Mouse (Mus musculus): ENCODE results near the gene Ipo11. TPM values are rescaled to one million over a fixed set of nuclear protein-coding genes. Genes with fewer than 3 reads are reported as not detected.
A peak's percentile ranks its signal among the peaks of the same experiment; 100 is the strongest.

Ipo11 gene
- total and polyA plus RNA-seq, 2 experiments from 2014 or later: 30.2 to 47.0 TPM

DNA sequence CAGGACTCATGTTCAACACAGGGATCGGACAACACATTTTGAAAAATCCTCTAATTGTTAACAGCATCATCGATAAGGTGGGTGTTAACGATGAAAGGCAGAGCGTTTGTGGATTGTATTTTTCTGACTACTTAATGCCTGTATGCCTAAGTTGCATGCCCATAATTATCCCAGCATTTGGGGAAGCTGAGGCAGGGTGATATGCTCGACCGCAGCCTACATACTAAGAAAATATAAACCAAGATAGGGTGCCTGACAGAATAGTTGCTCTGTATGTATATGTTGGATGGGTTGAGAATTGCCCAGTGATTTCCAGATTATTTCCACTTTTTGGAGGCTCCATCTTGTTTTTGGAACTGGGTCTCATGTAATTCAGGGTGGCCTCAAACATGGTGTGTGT is 10.8 kb upstream of the Ipo11 start:
- H3K27ac ChIP-seq (ENCODE audit: low read depth, low read length): peak overlapping the region; percentile 69

DNA sequence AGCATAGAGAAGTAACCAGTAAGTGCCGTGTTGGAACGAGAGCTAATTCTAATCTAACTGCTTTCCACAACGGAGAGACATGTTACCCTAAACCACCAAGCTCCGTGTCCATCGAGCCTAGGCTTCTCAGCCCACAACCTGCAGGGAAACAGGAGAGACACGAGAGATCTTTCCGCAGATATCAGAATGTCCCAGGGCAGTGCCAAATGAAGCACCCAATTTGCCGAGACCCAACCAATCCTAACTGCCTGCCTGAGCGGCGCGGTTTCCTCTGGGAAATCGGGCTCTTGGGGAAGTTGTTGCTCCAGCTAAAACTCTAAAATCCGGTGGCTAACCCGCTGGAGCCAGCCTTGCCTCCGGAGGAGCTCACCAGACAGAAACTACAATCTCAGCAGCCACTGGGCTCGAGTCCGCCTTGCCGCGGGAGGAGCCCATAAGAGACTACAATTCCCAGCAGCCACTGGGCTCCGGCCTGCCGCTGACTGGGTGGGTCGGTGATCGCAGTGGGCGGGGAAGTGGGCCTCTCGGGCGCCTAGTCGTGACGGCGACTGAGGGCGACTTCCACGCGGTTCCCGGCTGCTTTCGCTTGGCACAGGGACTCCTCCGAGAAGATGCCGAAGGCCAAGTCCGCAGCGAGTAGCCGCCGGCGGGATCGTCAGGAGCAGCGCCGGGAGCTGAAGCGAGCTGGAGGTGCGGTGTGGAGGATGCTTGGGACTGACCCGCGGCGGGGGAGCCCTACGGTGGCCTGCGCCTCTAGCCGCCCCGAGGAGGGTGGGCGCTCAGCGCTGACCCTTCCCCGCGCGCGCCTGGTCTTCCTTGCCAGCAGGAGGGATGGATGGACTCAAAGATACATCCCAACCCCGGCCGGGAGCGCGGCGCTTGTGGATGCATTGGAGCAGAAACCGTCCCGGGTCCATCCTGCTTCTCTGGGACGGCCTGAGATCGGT is 10.1 kb upstream of the Ipo11 start, which contains the start of gene Dimt1:
Dimt1 (plus strand) TSS at position 534 of the 947 bp plus-strand sequence.
- H3K9me3 ChIP-seq (ENCODE audit: low read length): no peaks in the 10 kb centered on the region
- DNase-seq (ENCODE audit: low spot score): peak; percentile 97

More for the DNA sequence above, 10.8 kb upstream of the Ipo11 start:
- Histone ChIP-seq H3K9me3 (ENCODE audit: low read length) (no peaks in the 10 kb centered on the region), H3K9ac (replicated peaks; ENCODE audit: low read length, poor library complexity, severe bottlenecking) (peak overlapping the region; percentile 90), H3K36me3 (ENCODE audit: insufficient read depth, low read length) (peaks cover 17% of the 10 kb centered on the region; the same call in 1 of the 2 replicates), H3K4me1 (ENCODE audit: insufficient read depth, low read length) (peaks cover 6% of the 10 kb centered on the region; the same call in 1 of the 2 replicates), H3K4me3 (ENCODE audit: low read depth, low read length) (peak overlapping the region; percentile 92), H3K27me3 (ENCODE audit: insufficient read depth, low read length) (no peaks in the 10 kb centered on the region), H3K4me2 (ENCODE audit: low read depth, low read length, poor library complexity, severe bottlenecking) (peak overlapping the region; percentile 68)
- ATAC-seq (ENCODE audit: low FRiP score): peak; percentile 2; the same call in 1 of the 2 replicates
- WGBS: 4% methylated on average over 6 of the region's 6 CpGs
- no peak for TF ChIP-seq CTCF (IDR thresholded peaks at IDR 0.05)
- DNase-seq (ENCODE audit: low spot score): no peak

DNA sequence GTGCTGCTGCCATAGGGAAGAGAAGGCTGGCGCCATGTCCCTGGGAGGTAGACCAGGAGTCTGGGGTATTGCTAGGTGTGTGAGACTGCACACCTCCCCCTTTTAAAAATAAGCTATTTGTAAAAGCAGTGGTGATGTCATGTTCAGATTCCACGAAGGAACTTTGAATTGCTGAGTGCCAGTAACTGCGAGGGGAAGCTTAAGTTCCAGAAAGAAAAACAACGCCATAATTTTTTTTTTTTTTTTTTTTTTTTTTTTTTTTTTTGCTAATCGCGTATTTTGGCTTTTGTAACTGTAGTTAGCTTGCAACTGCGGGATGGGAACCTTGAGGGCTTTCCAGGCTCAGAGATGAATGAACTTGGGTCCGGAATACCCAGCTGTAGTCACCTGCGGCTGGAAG is 8.8 kb upstream of the Ipo11 start:
- Histone ChIP-seq H3K9ac (replicated peaks; ENCODE audit: low read length, poor library complexity, severe bottlenecking) (no peak overlapping the region), H3K4me3 (ENCODE audit: low read depth, low read length) (no peak overlapping the region), H3K4me2 (ENCODE audit: low read depth, low read length, poor library complexity, severe bottlenecking) (no peak overlapping the region), H3K36me3 (ENCODE audit: insufficient read depth, low read length) (peaks cover 7% of the 10 kb centered on the region; the same call in 1 of the 2 replicates), H3K27ac (ENCODE audit: low read depth, low read length) (no peak overlapping the region), H3K27me3 (ENCODE audit: insufficient read depth, low read length) (no peaks in the 10 kb centered on the region), H3K4me1 (ENCODE audit: insufficient read depth, low read length) (peaks cover 6% of the 10 kb centered on the region; the same call in 1 of the 2 replicates), H3K9me3 (ENCODE audit: low read length) (no peaks in the 10 kb centered on the region)
- WGBS: 87% methylated on average over 9 of the region's 9 CpGs
- no peak for TF ChIP-seq CTCF (IDR thresholded peaks at IDR 0.05)
- DNase-seq (ENCODE audit: low spot score): no peak
- ATAC-seq (ENCODE audit: low FRiP score): no peak

More for the DNA sequence above, 10.1 kb upstream of the Ipo11 start, which contains the start of gene Dimt1:
- Histone ChIP-seq H3K4me1 (ENCODE audit: insufficient read depth, low read length) (peaks cover 6% of the 10 kb centered on the region; the same call in 1 of the 2 replicates), H3K27me3 (ENCODE audit: insufficient read depth, low read length) (no peaks in the 10 kb centered on the region), H3K27ac (ENCODE audit: low read depth, low read length) (peak within 1 kb of the TSS; percentile 70), H3K36me3 (ENCODE audit: insufficient read depth, low read length) (peaks cover 14% of the 10 kb centered on the region; the same call in 1 of the 2 replicates), H3K4me3 (ENCODE audit: low read depth, low read length) (peak within 1 kb of the TSS; percentile 92), H3K4me2 (ENCODE audit: low read depth, low read length, poor library complexity, severe bottlenecking) (peak within 1 kb of the TSS; percentile 68), H3K9ac (replicated peaks; ENCODE audit: low read length, poor library complexity, severe bottlenecking) (peak within 1 kb of the TSS; percentile 90)
- ATAC-seq (ENCODE audit: low FRiP score): peak; percentile 98
- no peak for TF ChIP-seq CTCF (IDR thresholded peaks at IDR 0.05)
- under 1% methylated on average over 65 of the region's 68 CpGs for WGBS

DNA sequence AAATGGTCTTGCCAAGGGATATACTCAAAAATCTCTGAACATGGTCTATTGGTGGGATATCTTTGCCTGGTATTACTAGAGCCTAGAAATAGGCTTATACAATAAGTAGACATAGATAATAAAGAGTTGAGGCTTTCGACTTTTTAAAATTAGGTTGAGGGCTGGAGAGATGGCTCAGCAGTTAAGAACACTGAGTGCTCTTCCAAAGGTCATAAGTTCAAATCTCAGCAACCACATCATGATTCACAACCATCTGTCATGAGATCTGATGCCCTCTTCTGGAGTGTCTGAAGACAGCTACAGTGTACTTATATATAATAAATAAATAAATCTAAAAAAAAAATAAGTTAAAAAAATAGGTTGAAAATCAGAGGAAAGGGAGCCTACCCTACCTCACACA is 6.0 kb upstream of the Ipo11 start:
- H3K27ac ChIP-seq (ENCODE audit: low read depth, low read length): no peak overlapping the region
- H3K4me2 ChIP-seq (ENCODE audit: low read depth, low read length, poor library complexity, severe bottlenecking): no peak overlapping the region
- H3K4me1 ChIP-seq (ENCODE audit: insufficient read depth, low read length): 0 out of 2 replicates have a peak, but pooled peaks cover 2% of the 10 kb centered on the region
- no peak for DNase-seq (ENCODE audit: low spot score)
- no peak overlapping the region for H3K4me3 ChIP-seq (ENCODE audit: low read depth, low read length)
- no peaks in the 10 kb centered on the region for H3K27me3 ChIP-seq (ENCODE audit: insufficient read depth, low read length)
- H3K36me3 ChIP-seq (ENCODE audit: insufficient read depth, low read length): no peaks in the 10 kb centered on the region
- no peak for TF ChIP-seq CTCF (IDR thresholded peaks at IDR 0.05)
- ATAC-seq (ENCODE audit: low FRiP score): no peak
- no peaks in the 10 kb centered on the region for H3K9me3 ChIP-seq (ENCODE audit: low read length)
- no peak overlapping the region for H3K9ac ChIP-seq (replicated peaks; ENCODE audit: low read length, poor library complexity, severe bottlenecking)
- 98% methylated on average over 1 of the region's 1 CpGs for WGBS

DNA sequence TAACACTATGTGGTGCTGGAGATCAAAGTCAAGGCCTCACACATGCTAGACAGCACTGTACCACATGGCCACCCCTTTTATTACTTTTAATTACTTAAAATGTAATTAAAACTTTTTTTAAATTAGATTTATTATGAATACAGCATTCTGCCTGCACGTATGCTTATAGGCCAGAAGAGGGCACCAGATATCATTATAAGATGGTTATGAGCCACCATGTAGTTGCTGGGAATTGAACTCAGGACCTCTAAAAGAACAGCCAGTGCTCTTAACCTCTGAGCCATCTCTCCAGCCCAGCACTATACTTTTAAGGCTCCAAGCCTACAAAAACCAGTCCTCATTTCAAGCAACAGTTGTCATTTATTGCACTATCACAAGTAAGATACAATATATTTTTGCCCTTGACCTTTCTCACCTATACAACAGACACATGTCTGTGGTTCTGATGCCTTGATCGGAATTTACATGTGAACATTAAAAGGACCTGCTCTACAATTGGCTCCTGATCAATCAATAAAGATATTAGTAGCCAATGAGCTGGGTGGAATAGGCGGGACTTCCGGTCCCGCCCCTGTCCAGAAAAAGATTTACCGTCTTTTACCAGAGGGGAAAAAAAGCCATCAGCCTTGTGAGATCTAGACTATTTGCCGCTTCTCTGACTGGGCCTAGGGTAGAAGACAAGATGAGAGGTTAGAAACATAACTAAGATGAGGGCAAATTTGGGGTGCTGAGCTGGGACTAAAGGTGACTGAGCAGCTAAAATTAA is 4.6 kb upstream of the Ipo11 start:
- peak; percentile 35 for TF ChIP-seq CTCF (IDR thresholded peaks at IDR 0.05)
- Histone ChIP-seq H3K36me3 (ENCODE audit: insufficient read depth, low read length) (no peaks in the 10 kb centered on the region), H3K27ac (ENCODE audit: low read depth, low read length) (no peak overlapping the region), H3K4me3 (ENCODE audit: low read depth, low read length) (no peak overlapping the region), H3K4me1 (ENCODE audit: insufficient read depth, low read length) (no peaks in the 10 kb centered on the region), H3K9me3 (ENCODE audit: low read length) (no peaks in the 10 kb centered on the region), H3K27me3 (ENCODE audit: insufficient read depth, low read length) (no peaks in the 10 kb centered on the region), H3K4me2 (ENCODE audit: low read depth, low read length, poor library complexity, severe bottlenecking) (no peak overlapping the region), H3K9ac (replicated peaks; ENCODE audit: low read length, poor library complexity, severe bottlenecking) (no peak overlapping the region)
- no peak for ATAC-seq (ENCODE audit: low FRiP score)
- peak; percentile 66 for DNase-seq (ENCODE audit: low spot score)
- WGBS: 23% methylated on average over 7 of the region's 7 CpGs
